In the genomic region with DNA sequence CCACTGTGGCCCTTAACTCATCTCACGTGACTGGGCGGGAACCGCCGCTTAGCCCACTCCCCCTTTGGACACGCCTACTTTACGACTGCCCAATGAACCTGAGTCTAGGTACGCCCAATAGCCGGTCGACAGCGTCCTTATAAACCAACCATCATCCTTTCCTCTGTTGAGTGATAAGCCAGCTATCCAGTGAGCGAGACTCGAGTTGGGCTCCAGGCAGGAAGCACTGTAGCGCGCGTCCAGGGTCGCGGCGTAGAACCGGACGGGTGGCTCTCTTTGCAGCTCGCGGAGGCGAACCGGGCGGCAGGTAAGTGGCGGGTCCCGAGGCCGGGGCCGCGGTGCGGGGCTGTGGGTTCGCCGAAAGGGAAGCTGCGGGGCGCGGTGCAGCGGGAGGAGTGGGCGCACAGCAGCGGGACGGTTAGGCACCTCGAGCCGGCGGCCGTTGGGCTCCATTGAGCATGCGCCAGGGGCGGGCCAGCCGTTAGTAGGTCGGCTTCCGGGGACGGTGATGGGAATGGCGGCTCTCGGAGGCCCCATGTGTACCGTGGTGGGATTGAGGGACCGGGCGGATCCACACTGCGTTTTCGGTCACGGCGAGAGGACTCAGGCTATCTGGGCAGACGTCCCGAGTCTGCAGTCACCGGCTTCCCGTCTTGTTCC, we compare ENCODE assay signal across 8 mouse cellular contexts. TPM values are rescaled to one million over a fixed set of nuclear protein-coding genes. Genes with fewer than 3 reads are reported as not detected.
DNase-seq lines count a peak whose midpoint lies in the region; ATAC-seq and TF ChIP-seq lines count a peak whose summit lies in the region.

Ddx39 (plus strand) TSS at position 147 of the 660 bp plus-strand sequence.

- no peak for TF ChIP-seq EP300 in heart, postnatal 0 days (IDR thresholded peaks at IDR 0.05; ENCODE audit: low read depth)

- peaks cover 54% of the 10 kb centered on the region for H3K4me1 ChIP-seq in E14TG2a.4 (replicated peaks; ENCODE audit: low read depth, low read length)
- H3K4me1 ChIP-seq in forebrain, embryonic 12.5 days: peaks cover 24% of the 10 kb centered on the region
- H3K4me1 ChIP-seq in heart, postnatal 0 days (ENCODE audit: control insufficient read depth, insufficient read depth): peaks cover 20% of the 10 kb centered on the region
- H3K4me1 ChIP-seq in liver, embryonic 16.5 days (ENCODE audit: control insufficient read depth, low read depth, low read length): peaks cover 16% of the 10 kb centered on the region
- peaks cover 24% of the 10 kb centered on the region for H3K4me1 ChIP-seq in neural tube, embryonic 13.5 days (replicated peaks)
- H3K4me1 ChIP-seq in testis, adult 2 months (ENCODE audit: control insufficient read depth, insufficient read depth, low read length): peaks cover 5% of the 10 kb centered on the region

- DNase-seq in c-Kit-positive CD71-positive TER-119-positive erythroid progenitor cells, embryonic 14.5 days (ENCODE audit: low spot score): peak; percentile 98
- peak; percentile 100 for DNase-seq in heart, postnatal 0 days (ENCODE audit: low spot score)
- peak; percentile 92 to 96 for DNase-seq in kidney, postnatal 4 days

- peak within 1 kb of the TSS; percentile 97 for H3K4me3 ChIP-seq in E14TG2a.4 (replicated peaks; ENCODE audit: low read length)
- H3K4me3 ChIP-seq in forebrain, embryonic 12.5 days (replicated peaks): peak within 1 kb of the TSS; percentile 86
- peak within 1 kb of the TSS; percentile 93 for H3K4me3 ChIP-seq in heart, postnatal 0 days (ENCODE audit: low read depth, low read length)
- H3K4me3 ChIP-seq in liver, embryonic 16.5 days (ENCODE audit: low read depth, low read length): peak within 1 kb of the TSS; percentile 90
- peak within 1 kb of the TSS; percentile 93 for H3K4me3 ChIP-seq in neural tube, embryonic 13.5 days
- peak within 1 kb of the TSS; percentile 92 for H3K4me3 ChIP-seq in testis, adult 2 months (ENCODE audit: control insufficient read depth, low read depth, low read length)

- TF ChIP-seq CTCF in E14TG2a.4 (conservative IDR thresholded peaks at IDR 0.05; ENCODE audit: low read length): no peak
- TF ChIP-seq CTCF in heart, postnatal 0 days (IDR thresholded peaks at IDR 0.05; ENCODE audit: low read depth): no peak
- no peak for TF ChIP-seq CTCF in testis, adult 2 months (IDR thresholded peaks at IDR 0.05; ENCODE audit: control insufficient read depth, insufficient read depth, insufficient replicate concordance, low read depth, low read length)

- H3K9me3 ChIP-seq in E14TG2a.4 (ENCODE audit: low read length): no peaks in the 10 kb centered on the region
- no peaks in the 10 kb centered on the region for H3K9me3 ChIP-seq in forebrain, embryonic 12.5 days
- H3K9me3 ChIP-seq in heart, postnatal 0 days (replicated peaks; ENCODE audit: control insufficient read depth, low read length): no peaks in the 10 kb centered on the region
- H3K9me3 ChIP-seq in liver, embryonic 16.5 days (replicated peaks; ENCODE audit: control insufficient read depth, low read length): no peaks in the 10 kb centered on the region
- H3K9me3 ChIP-seq in neural tube, embryonic 13.5 days: no peaks in the 10 kb centered on the region

- peak within 1 kb of the TSS; percentile 74 for H3K4me2 ChIP-seq in forebrain, embryonic 12.5 days
- peak within 1 kb of the TSS; percentile 80 for H3K4me2 ChIP-seq in heart, postnatal 0 days (ENCODE audit: low read depth, low read length)
- H3K4me2 ChIP-seq in liver, embryonic 16.5 days (ENCODE audit: low read depth, low read length): peak within 1 kb of the TSS; percentile 74
- H3K4me2 ChIP-seq in neural tube, embryonic 13.5 days: peak within 1 kb of the TSS; percentile 97

- WGBS in forebrain, embryonic 12.5 days: under 1% methylated on average over 63 of the region's 63 CpGs
- under 1% methylated on average over 63 of the region's 63 CpGs for WGBS in heart, postnatal 0 days
- WGBS in liver, embryonic 16.5 days (ENCODE audit: insufficient replicate concordance): under 1% methylated on average over 63 of the region's 63 CpGs
- WGBS in neural tube, embryonic 13.5 days: under 1% methylated on average over 63 of the region's 63 CpGs

- peak; percentile 86 for TF ChIP-seq POLR2A in testis, adult 2 months (IDR thresholded peaks at IDR 0.05; ENCODE audit: control insufficient read depth, low read depth, low read length)

- ATAC-seq in forebrain, embryonic 12.5 days (ENCODE audit: low FRiP score): peak; percentile 100
- ATAC-seq in heart, postnatal 0 days (ENCODE audit: insufficient read depth, low read depth): peak; percentile 99
- peak; percentile 99 for ATAC-seq in liver, embryonic 16.5 days (ENCODE audit: low read depth)
- ATAC-seq in neural tube, embryonic 13.5 days (ENCODE audit: low read depth): peak; percentile 100

- H3K36me3 ChIP-seq in E14TG2a.4 (ENCODE audit: insufficient read depth, low read length): peaks cover 34% of the 10 kb centered on the region
- peaks cover 11% of the 10 kb centered on the region for H3K36me3 ChIP-seq in forebrain, embryonic 12.5 days (replicated peaks)
- H3K36me3 ChIP-seq in heart, postnatal 0 days (replicated peaks; ENCODE audit: control insufficient read depth, insufficient read depth, low read length): peaks cover 11% of the 10 kb centered on the region
- H3K36me3 ChIP-seq in liver, embryonic 16.5 days (ENCODE audit: control insufficient read depth, insufficient read depth): peaks cover 8% of the 10 kb centered on the region
- H3K36me3 ChIP-seq in neural tube, embryonic 13.5 days: peaks cover 8% of the 10 kb centered on the region
- no peaks in the 10 kb centered on the region for H3K36me3 ChIP-seq in testis, adult 2 months (ENCODE audit: control insufficient read depth, insufficient read depth, low read length)

- H3K27ac ChIP-seq in forebrain, embryonic 12.5 days: peak within 1 kb of the TSS; percentile 93
- peak within 1 kb of the TSS; percentile 93 for H3K27ac ChIP-seq in heart, postnatal 0 days (ENCODE audit: low read depth)
- peak within 1 kb of the TSS; percentile 94 for H3K27ac ChIP-seq in liver, embryonic 16.5 days (ENCODE audit: low read length)
- H3K27ac ChIP-seq in neural tube, embryonic 13.5 days (replicated peaks): peak within 1 kb of the TSS; percentile 91
- H3K27ac ChIP-seq in testis, adult 2 months (ENCODE audit: control insufficient read depth, insufficient read depth, low read depth, low read length): peak within 1 kb of the TSS; percentile 94

- no peaks in the 10 kb centered on the region for H3K27me3 ChIP-seq in E14TG2a.4 (ENCODE audit: insufficient read depth, low read length)
- no peaks in the 10 kb centered on the region; the same call in 1 of the 2 replicates for H3K27me3 ChIP-seq in forebrain, embryonic 12.5 days
- no peaks in the 10 kb centered on the region for H3K27me3 ChIP-seq in heart, postnatal 0 days (ENCODE audit: control insufficient read depth, insufficient read depth, low read length)
- H3K27me3 ChIP-seq in liver, embryonic 16.5 days (ENCODE audit: control insufficient read depth, insufficient read depth, low read depth, low read length): no peaks in the 10 kb centered on the region
- H3K27me3 ChIP-seq in neural tube, embryonic 13.5 days: 0 out of 2 replicates have a peak, but pooled peaks cover 4% of the 10 kb centered on the region
- no peaks in the 10 kb centered on the region for H3K27me3 ChIP-seq in testis, adult 2 months (ENCODE audit: control insufficient read depth, insufficient read depth, low read length)

- H3K9ac ChIP-seq in forebrain, embryonic 12.5 days: peak within 1 kb of the TSS; percentile 77
- H3K9ac ChIP-seq in heart, postnatal 0 days (replicated peaks; ENCODE audit: low read depth, low read length): peak within 1 kb of the TSS; percentile 82
- peak within 1 kb of the TSS; percentile 89 for H3K9ac ChIP-seq in liver, embryonic 16.5 days (ENCODE audit: low read depth, low read length)
- peak within 1 kb of the TSS; percentile 87 for H3K9ac ChIP-seq in neural tube, embryonic 13.5 days

RNA-seq across cellular contexts. Expression of gene Ddx39, which starts in this region (rescaled TPM):
- polyA plus RNA-seq in forebrain, embryonic 12.5 days (2016; fragmentation: Nextera tagmentation; extraction: Ambion mirVana): 168 and 185 TPM in 2 replicates
- 92.5 and 95.7 TPM in 2 replicates for total RNA-seq in heart, postnatal 0 days (2014; rRNA removed; ENCODE audit: low replicate concordance)
- 75.5 and 79.3 TPM in 2 replicates for polyA plus RNA-seq in heart, postnatal 0 days (2015; fragmentation: Nextera tagmentation; extraction: Ambion mirVana)
- 149 and 167 TPM in 2 replicates for polyA plus RNA-seq in liver, embryonic 16.5 days (2015; fragmentation: Nextera tagmentation; extraction: Ambion mirVana)
- 101 and 105 TPM in 2 replicates for polyA plus RNA-seq in neural tube, embryonic 13.5 days (2015; fragmentation: Nextera tagmentation; extraction: Ambion mirVana)
- polyA plus RNA-seq in testis, adult 2 months (2012; rRNA removed): 101 and 105 TPM in 2 replicates

Comparison
In these comparisons a context has a peak if more than half of its experiments do, and no peak if none do; other contexts are left out.
1. Peak in every context shown above with its lines: DNase-seq, ATAC-seq, H3K4me3 ChIP-seq and H3K27ac ChIP-seq.